Mouse (Mus musculus) B cell, adult 62 days (primary cell): ENCODE data around the gene Zcchc24. TPM values are rescaled to one million over a fixed set of nuclear protein-coding genes. Genes with fewer than 3 reads are reported as not detected.

Experiments
- total RNA-seq: library from RNA; stranded (reverse); gene quantifications from 4 replicates; pipeline ENCODE4 v1.2.4, GENCODE M21; 2023

Zcchc24 gene
- 19.8 to 21.4 TPM (median 19.9 TPM) in 4 replicates for total RNA-seq

DNA sequence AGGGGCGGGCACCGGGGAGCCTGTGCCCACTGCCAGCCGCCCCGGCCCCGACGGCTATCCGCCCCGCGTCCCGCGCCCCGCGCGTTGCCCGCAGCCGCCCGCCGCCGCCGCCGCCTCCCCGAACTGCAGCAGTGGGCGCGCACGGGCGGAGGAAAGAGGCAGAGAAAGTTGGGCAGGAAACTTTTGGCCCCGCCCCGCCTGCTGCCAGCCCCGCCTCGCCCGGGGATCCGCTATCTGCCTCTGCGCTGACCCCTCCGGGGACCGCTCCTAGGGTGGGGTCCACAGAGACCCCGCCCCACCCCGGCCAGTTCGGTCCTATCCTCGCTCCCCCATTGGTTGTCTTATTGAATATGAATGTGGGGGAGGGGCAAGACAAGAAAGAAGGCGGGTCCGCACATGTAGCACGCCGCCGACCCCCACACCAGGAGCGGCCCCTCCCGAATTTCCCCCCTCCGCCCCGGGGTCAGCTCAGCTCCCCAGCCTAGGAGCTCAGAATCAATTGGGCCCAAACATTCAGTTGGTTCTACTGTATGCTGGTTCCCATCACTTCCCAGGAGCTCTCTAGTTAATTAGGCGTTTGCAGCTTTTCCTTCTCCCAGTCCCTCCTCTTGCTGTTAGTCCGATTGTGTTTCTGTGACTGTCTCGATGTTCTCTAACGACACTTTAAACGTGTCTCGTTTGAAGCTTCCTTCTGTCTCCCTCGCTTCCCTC, at the start of gene Zcchc24:
Zcchc24 (minus strand) TSS at position 125 of the 711 bp plus-strand sequence.

DNA sequence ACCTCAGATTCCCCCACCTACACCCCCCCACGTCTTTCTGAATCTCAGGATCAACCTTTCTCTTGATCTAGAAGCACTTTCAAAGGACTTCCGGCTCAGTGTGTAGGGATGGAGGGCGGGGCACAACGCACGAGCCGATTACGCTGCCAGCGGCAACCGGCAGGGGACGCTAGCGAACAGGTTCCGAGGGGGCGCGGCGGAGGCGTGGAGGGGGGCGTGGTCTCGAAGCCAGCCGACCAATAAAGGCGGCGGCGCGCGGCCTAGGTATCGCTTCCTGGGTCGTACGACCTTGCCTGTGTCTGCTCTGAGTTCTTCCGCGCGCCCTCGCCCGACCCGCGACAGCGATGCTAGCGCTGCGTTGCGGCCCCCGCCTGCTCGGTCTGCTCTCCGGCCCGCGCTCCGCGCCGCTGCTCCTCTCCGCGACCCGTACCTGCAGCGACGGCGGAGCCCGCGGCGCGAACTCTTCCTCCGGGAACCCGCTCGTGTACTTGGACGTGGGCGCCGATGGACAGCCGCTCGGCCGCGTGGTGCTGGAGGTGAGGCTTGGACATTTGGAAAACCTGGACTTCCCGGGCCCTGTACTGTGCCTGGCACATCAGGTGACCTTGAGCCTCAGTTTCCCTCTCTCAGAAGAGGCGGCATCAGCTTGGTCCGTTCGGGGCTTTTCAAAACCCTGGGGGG, 74.8 kb downstream of the Zcchc24 start, which contains the start of gene Ppif:
Ppif (plus strand) TSS at position 267 of the 681 bp plus-strand sequence.

Other genes with a start within 250 kb of the Zcchc24 start
- 25.1 to 33.2 TPM (median 31.1 TPM) in 4 replicates for gene Ppif, start 74.9 kb downstream of the Zcchc24 start, total RNA-seq
- 83.6 to 91.1 TPM (median 88.3 TPM) in 4 replicates for gene Anxa11, start 73.1 kb upstream of the Zcchc24 start, total RNA-seq
- not detected in 4 replicates for gene Plac9a, start 134.1 kb upstream of the Zcchc24 start, total RNA-seq
- 4.9 to 7.0 TPM (median 6.6 TPM) in 4 replicates for gene Tmem254a, start 158.6 kb upstream of the Zcchc24 start, total RNA-seq
- not detected in 4 replicates for gene Cphx1, start 169.3 kb upstream of the Zcchc24 start, total RNA-seq
- gene Duxbl1, start 209.5 kb upstream of the Zcchc24 start, total RNA-seq, result not detected in 4 replicates